Mouse (Mus musculus) olfactory bulb, adult 2 months (tissue): Measurements from ENCODE around the gene Gm14326. TPM values are rescaled to one million over a fixed set of nuclear protein-coding genes. Genes with fewer than 3 reads are reported as not detected.
"Not testable (repeated sequence)": the region's sequence is repeated elsewhere in the genome, so short reads cannot be mapped to it uniquely, and the experiment has no call there.

Source experiments
- H3K27ac ChIP-seq: fragments of 200-500 bp; 2 replicates; pipeline ENCODE4 v1.5.1; 2012; ENCODE audit warnings: low read depth, low read length; ENCODE audit not compliant: insufficient read depth
- H3K4me1 ChIP-seq: fragments of 200-500 bp; 2 replicates; pipeline ENCODE4 v1.6.1; 2012; ENCODE audit warnings: low read length; ENCODE audit not compliant: control insufficient read depth, insufficient read depth
- H3K4me3 ChIP-seq: fragments of 200-500 bp; 2 replicates; pipeline ENCODE4 v1.5.1; 2012; ENCODE audit warnings: mild to moderate bottlenecking, low read depth, low read length, moderate library complexity; ENCODE audit not compliant: insufficient read depth
- WGBS: fragments of 180-500 bp; shearing (Covaris S2); methylation state at CpG from one replicate; pipeline ENCODE4 v1.1.7; 2018; 5-methylcytosine and 5-hydroxymethylcytosine counted together
- polyA plus RNA-seq: library from polyadenylated mRNA; stranded (reverse); fragments of >200 nt; gene quantifications from 2 replicates; pipeline ENCODE4 v1.2.4, GENCODE M21; 2012; ENCODE audit warnings: low replicate concordance; ENCODE audit not compliant: missing spikeins, insufficient read depth, insufficient read length

Gene Gm14326
- polyA plus RNA-seq = not detected in 2 replicates

GRCm38 (mm10) chr2:177957145-177957544 lies at the start of gene Gm14326:
TSS of gene Gm14326 (minus strand) at chr2:177957297.
- H3K27ac ChIP-seq, H3K4me1 ChIP-seq: not testable (repeated sequence)
- 0% methylated on average over 7 of the region's 7 CpGs for WGBS
- peak within 1 kb of the TSS; percentile 62 for H3K4me3 ChIP-seq

DNA sequence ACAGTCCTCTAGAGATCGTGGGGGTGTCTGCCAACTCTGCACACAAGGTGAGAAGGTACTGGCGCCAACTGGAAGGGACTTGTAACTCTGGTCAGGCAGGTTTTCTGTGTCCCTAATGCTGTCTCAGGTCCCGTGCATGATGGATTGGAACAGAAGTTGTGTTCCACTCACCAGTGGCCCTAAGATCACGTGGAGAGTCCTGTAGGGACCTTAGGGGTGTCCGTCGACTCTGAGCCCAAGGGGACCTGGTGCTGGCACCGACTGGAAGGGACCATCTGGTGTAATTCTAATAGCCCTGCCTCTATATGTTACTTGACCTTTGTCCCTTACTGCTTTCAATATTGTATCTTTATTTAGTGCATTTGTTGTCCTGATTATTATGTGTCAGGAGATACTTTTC lies 17.7 kb upstream of the Gm14326 start:
- not testable (repeated sequence) for H3K27ac ChIP-seq, H3K4me3 ChIP-seq, H3K4me1 ChIP-seq
- 77% methylated on average over 7 of the region's 7 CpGs for WGBS

DNA sequence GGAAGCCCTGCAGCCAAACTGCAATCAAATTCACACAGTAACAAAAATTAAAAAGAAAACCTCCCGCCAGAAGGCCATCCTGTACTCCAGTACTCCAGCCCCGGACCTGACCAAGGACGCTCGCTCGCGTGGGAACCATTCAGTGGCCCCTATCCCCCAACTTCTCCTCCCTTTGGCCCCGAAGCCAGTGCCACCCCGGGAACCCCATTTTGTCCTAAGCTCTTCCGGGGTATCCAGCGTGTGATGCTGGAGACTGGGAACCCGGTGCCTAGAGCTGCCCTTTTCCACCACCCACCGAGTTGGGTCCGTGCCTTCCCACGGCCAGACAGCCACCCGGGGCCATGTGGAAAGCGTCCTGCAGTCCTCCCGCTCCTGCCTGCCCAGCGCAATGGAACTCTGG lies 363 bp downstream of the Gm14326 start:
- WGBS = under 1% methylated on average over 18 of the region's 18 CpGs
- H3K4me3 ChIP-seq = peak overlapping the region; percentile 62
- not testable (repeated sequence) for H3K27ac ChIP-seq, H3K4me1 ChIP-seq

DNA sequence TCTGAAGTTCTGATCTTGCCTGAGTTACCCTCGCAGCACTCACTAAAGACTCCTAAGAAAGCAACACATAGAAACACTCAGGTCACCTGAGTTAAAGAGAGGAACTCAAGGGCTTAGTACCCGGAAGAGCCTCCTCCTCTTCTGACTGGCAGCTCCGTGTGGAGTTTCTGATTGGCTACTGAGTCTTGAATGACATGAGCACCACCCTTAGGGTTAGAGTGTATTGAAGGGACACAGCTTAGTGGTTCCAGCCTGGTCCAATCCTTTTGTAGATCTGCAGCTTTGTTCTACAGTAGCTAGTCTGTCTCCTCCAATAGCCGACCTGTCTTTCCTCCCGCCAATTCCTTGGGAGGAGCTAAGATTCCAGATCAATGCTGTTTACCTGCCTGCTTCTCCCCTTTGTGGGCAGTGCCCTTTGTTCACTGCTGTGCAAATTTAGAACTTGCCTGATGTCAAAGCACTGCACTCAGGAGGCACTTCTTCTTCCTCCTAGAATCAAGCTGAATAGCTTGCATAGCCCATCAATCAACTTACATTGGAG lies 31.5 kb downstream of the Gm14326 start, which contains the start of gene Zfp972:
Gene Zfp972 (minus strand): TSS at position 51 of the 541 bp plus-strand sequence.
- not testable (repeated sequence) for H3K27ac ChIP-seq, H3K4me3 ChIP-seq, H3K4me1 ChIP-seq
- WGBS = 57% methylated on average over 4 of the region's 5 CpGs

DNA sequence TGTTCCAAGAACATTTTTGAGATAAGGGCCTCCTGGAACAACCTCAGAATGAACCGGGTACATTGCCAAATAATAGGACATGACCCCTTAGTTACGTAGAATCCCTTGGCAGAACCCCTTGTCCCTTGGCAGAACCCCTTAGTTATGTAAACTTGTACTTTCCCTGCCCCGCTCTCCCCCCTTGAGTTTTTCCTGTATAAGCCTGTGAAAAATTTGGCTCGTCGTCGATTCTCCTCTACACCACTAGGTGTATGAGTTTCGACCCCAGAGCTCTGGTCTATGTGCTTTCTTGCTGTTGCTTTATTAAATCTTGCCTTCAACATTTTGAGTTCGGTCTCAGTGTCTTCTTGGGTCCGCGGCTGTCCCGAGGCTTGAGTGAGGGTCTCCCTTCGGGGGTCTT lies 53.8 kb downstream of the Gm14326 start:
- not testable (repeated sequence) for H3K27ac ChIP-seq, H3K4me1 ChIP-seq, H3K4me3 ChIP-seq
- 93% methylated on average over 5 of the region's 12 CpGs for WGBS

- H3K4me1 ChIP-seq, H3K27ac ChIP-seq, H3K4me3 ChIP-seq: not testable (repeated sequence)
- WGBS = 64% methylated on average over 2 of the region's 3 CpGs
Observed at GRCm38 (mm10) chr2:177898171-177898570, 58.9 kb downstream of the Gm14326 start.

GRCm38 (mm10) chr2:177897046-177897578 lies 60.0 kb downstream of the Gm14326 start, which contains the start of gene Gm14327:
TSS of gene Gm14327 (plus strand) at chr2:177897096.
- not testable (repeated sequence) for H3K27ac ChIP-seq, H3K4me1 ChIP-seq
- H3K4me3 ChIP-seq = peak within 1 kb of the TSS; percentile 32; the same call in 1 of the 2 replicates
- WGBS = 53% methylated on average over 12 of the region's 13 CpGs

- 92% methylated on average over 14 of the region's 14 CpGs for WGBS
- not testable (repeated sequence) for H3K4me1 ChIP-seq, H3K4me3 ChIP-seq, H3K27ac ChIP-seq
Observed at GRCm38 (mm10) chr2:177887743-177888142, 69.4 kb downstream of the Gm14326 start.

Other genes starting within 250 kb of the Gm14326 start
- gene Gm14322, start 198.0 kb downstream of the Gm14326 start, polyA plus RNA-seq = not detected in 2 replicates
- not detected in 2 replicates for gene Gm14325, start 117.0 kb downstream of the Gm14326 start, polyA plus RNA-seq
- gene Gm14327, start 60.2 kb downstream of the Gm14326 start, polyA plus RNA-seq = not detected in 2 replicates
- not detected in 2 replicates for gene Zfp972, start 31.7 kb downstream of the Gm14326 start, polyA plus RNA-seq
- not detected in 2 replicates for gene Zfp971, start 66.0 kb upstream of the Gm14326 start, polyA plus RNA-seq
- not detected in 2 replicates for gene Zfp931, start 121.2 kb upstream of the Gm14326 start, polyA plus RNA-seq
- not detected in 2 replicates for gene Phactr3, start 161.7 kb upstream of the Gm14326 start, polyA plus RNA-seq